Mouse (Mus musculus): ENCODE results near the gene Pmf1. TPM values are rescaled to one million over a fixed set of nuclear protein-coding genes. Genes with fewer than 3 reads are reported as not detected.
"Not testable (repeated sequence)": the region's sequence is repeated elsewhere in the genome, so short reads cannot be mapped to it uniquely, and the experiment has no call there.

Gene Pmf1
- polyA plus RNA-seq, 1 experiment from 2014 or later, result 177 TPM

DNA sequence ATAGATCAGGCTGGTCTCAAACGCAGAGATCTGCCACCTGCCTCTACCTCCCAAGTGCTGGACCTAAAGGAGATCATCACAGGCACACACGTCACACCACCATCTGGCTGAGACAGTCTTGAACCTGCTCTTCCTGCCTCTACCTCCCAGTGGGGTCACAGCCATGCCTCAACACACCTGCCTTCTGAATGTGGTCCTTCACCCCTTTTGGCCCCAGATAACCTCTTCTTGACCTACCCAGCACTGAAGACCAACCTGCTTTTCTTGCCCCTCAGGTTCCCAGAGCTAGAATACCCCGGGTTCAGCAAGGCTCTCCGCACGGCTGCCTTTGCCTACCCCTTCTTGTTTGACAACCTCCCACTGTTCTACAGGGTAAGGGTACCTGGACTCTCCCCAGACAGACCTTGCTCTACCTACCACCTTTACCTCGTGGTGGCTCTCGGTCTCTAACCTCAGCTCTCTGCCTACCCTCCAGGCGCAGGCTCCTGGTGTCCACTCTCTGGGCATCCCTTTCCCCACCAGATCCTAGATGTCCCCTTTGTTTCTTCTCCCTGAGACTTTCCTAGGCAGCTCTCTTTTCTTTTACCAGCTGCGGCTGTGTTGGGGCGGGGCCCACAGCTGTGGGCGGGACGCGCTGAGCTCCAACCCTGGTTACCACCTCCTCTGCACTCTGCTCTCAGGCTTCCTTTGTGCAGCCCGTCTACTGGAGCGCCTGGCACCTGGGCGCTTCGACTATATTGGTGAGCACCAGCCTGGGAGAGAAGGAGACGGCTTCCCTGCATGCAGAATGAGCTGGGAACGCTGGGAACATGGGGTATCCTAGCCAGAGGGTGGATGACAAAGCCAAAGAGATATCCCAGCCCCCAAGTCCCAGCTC, 34.1 kb downstream of the Pmf1 start:
- WGBS, result 9% methylated on average over 18 of the region's 19 CpGs
- DNase-seq (ENCODE audit: extremely low spot score, low spot score), result peak; percentile 61
- Histone ChIP-seq H3K4me1 (peaks cover 15% of the 10 kb centered on the region), H3K4me3 (peak overlapping the region; percentile 36), H3K27ac (peak overlapping the region; percentile 78)
- H3K27me3 ChIP-seq (ENCODE audit: poor library complexity, severe bottlenecking); H3K9me3 ChIP-seq; H3K36me3 ChIP-seq (replicated peaks): not testable (repeated sequence)

- not testable (repeated sequence) for H3K27ac ChIP-seq; H3K27me3 ChIP-seq (ENCODE audit: poor library complexity, severe bottlenecking); H3K4me3 ChIP-seq; H3K36me3 ChIP-seq (replicated peaks); DNase-seq (ENCODE audit: extremely low spot score, low spot score)
- Histone ChIP-seq H3K9me3 (peaks cover 16% of the 10 kb centered on the region), H3K4me1 (peaks cover 15% of the 10 kb centered on the region)
- WGBS, result 92% methylated on average over 9 of the region's 9 CpGs
Measured at GRCm38 (mm10) chr3:88372643-88373042, 37.5 kb downstream of the Pmf1 start, which contains the start of gene Bglap3. TSS of gene Bglap3 (minus strand) at chr3:88372743.

DNA sequence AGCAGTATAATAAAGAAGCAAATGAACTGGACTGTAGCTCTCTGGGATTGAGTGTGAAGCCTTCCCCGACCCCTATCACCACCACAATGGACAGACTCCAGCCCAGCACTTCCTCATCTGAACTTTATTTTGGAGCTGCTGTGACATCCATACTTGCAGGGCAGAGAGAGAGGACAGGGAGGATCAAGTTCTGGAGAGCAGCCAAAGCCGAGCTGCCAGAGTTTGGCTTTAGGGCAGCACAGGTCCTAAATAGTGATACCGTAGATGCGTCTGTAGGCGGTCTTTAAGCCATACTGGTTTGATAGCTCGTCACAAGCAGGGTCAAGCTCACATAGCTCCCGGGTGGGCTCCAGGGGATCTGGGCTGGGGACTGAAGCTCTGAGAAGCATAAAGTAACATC, 41.6 kb downstream of the Pmf1 start:
- WGBS, result 98% methylated on average over 7 of the region's 7 CpGs
- peaks cover 29% of the 10 kb centered on the region for H3K4me1 ChIP-seq
- not testable (repeated sequence) for DNase-seq (ENCODE audit: extremely low spot score, low spot score); H3K36me3 ChIP-seq (replicated peaks); H3K4me3 ChIP-seq; H3K27ac ChIP-seq
- H3K9me3 ChIP-seq, result peaks cover 16% of the 10 kb centered on the region
- peaks cover 41% of the 10 kb centered on the region for H3K27me3 ChIP-seq (ENCODE audit: poor library complexity, severe bottlenecking)

DNA sequence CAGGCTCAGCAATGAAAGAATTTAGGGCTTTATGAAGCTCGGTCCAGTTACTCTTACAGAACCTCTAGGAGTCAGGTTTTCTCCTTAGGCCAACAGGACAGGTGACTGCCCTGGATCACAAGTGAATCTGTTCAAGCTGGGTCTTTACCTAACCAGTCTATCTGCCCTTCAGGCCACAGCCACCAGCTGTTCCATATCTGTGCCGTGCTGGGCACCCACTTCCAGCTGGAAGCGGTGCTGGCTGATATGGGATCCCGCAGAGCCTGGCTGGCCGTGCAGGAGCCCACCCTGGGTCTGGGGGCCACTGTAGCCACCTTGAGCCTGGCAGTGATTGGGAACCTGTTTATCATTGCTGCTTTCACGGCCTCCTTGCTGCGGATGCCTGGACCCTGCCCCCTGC, 42.6 kb downstream of the Pmf1 start:
- H3K27ac ChIP-seq; H3K36me3 ChIP-seq (replicated peaks); H3K4me3 ChIP-seq; DNase-seq (ENCODE audit: extremely low spot score, low spot score): not testable (repeated sequence)
- H3K27me3 ChIP-seq (ENCODE audit: poor library complexity, severe bottlenecking), result peaks cover 41% of the 10 kb centered on the region
- 55% methylated on average over 3 of the region's 7 CpGs for WGBS
- H3K9me3 ChIP-seq, result peaks cover 16% of the 10 kb centered on the region
- peaks cover 33% of the 10 kb centered on the region for H3K4me1 ChIP-seq

GRCm38 (mm10) chr3:88366830-88367428, 43.2 kb downstream of the Pmf1 start:
- Histone ChIP-seq H3K4me3 (peak overlapping the region; percentile 40), H3K36me3 (replicated peaks) (peaks cover 12% of the 10 kb centered on the region), H3K9me3 (peaks cover 16% of the 10 kb centered on the region), H3K27me3 (ENCODE audit: poor library complexity, severe bottlenecking) (peaks cover 41% of the 10 kb centered on the region), H3K4me1 (peaks cover 33% of the 10 kb centered on the region), H3K27ac (peak overlapping the region; percentile 48; the same call in 1 of the 2 replicates)
- DNase-seq (ENCODE audit: extremely low spot score, low spot score), result not testable (repeated sequence)
- 6% methylated on average over 22 of the region's 22 CpGs for WGBS

- H3K4me3 ChIP-seq, result no peak overlapping the region
- peaks cover 41% of the 10 kb centered on the region for H3K27me3 ChIP-seq (ENCODE audit: poor library complexity, severe bottlenecking)
- 40% methylated on average over 34 of the region's 34 CpGs for WGBS
- H3K36me3 ChIP-seq (replicated peaks), result peaks cover 23% of the 10 kb centered on the region
- peaks cover 13% of the 10 kb centered on the region for H3K9me3 ChIP-seq
- no peak overlapping the region for H3K27ac ChIP-seq
- peaks cover 44% of the 10 kb centered on the region for H3K4me1 ChIP-seq
- no peak for DNase-seq (ENCODE audit: extremely low spot score, low spot score)
Measured at GRCm38 (mm10) chr3:88365705-88366361, 44.3 kb downstream of the Pmf1 start.

DNA sequence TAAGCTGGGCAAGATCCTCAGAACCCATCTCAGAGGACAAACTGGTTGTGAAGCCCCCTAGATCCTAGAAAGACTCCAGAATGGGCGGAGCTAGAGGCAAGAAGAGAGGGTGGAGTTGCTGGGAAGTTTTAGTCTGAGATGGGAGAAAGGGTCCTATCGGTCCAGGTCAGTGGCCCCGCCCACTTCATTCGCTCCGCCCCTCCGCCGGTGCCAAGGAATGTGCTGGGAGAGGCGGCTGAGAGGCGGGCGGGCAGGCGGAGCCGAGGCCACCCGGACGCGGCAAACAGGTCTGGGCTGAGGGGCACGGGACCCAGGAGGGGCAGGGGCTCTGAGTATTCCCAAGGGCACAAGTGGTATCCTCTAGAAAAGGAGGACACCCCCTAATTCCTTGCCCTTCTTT, 45.8 kb downstream of the Pmf1 start, which contains the start of gene Paqr6:
Paqr6 (plus strand) TSS at position 248 of the 400 bp plus-strand sequence.
- WGBS, result under 1% methylated on average over 16 of the region's 16 CpGs
- H3K36me3 ChIP-seq (replicated peaks), result peaks cover 38% of the 10 kb centered on the region
- H3K27me3 ChIP-seq (ENCODE audit: poor library complexity, severe bottlenecking), result peaks cover 41% of the 10 kb centered on the region
- peak within 1 kb of the TSS; percentile 31 for H3K4me3 ChIP-seq
- H3K4me1 ChIP-seq, result peaks cover 44% of the 10 kb centered on the region
- no peaks in the 10 kb centered on the region for H3K9me3 ChIP-seq
- DNase-seq (ENCODE audit: extremely low spot score, low spot score), result peak; percentile 56
- H3K27ac ChIP-seq, result peak within 1 kb of the TSS; percentile 40; the same call in 1 of the 2 replicates

- Histone ChIP-seq H3K9me3 (no peaks in the 10 kb centered on the region), H3K4me3 (0 out of 2 replicates have a peak overlapping the region, but pooled peaks have one; percentile 31), H3K36me3 (replicated peaks) (peaks cover 45% of the 10 kb centered on the region), H3K4me1 (peaks cover 44% of the 10 kb centered on the region), H3K27ac (0 out of 2 replicates have a peak overlapping the region, but pooled peaks have one; percentile 11), H3K27me3 (ENCODE audit: poor library complexity, severe bottlenecking) (peaks cover 41% of the 10 kb centered on the region)
- 72% methylated on average over 4 of the region's 4 CpGs for WGBS
- no peak for DNase-seq (ENCODE audit: extremely low spot score, low spot score)
Measured at GRCm38 (mm10) chr3:88363700-88364099, 46.4 kb downstream of the Pmf1 start.

DNA sequence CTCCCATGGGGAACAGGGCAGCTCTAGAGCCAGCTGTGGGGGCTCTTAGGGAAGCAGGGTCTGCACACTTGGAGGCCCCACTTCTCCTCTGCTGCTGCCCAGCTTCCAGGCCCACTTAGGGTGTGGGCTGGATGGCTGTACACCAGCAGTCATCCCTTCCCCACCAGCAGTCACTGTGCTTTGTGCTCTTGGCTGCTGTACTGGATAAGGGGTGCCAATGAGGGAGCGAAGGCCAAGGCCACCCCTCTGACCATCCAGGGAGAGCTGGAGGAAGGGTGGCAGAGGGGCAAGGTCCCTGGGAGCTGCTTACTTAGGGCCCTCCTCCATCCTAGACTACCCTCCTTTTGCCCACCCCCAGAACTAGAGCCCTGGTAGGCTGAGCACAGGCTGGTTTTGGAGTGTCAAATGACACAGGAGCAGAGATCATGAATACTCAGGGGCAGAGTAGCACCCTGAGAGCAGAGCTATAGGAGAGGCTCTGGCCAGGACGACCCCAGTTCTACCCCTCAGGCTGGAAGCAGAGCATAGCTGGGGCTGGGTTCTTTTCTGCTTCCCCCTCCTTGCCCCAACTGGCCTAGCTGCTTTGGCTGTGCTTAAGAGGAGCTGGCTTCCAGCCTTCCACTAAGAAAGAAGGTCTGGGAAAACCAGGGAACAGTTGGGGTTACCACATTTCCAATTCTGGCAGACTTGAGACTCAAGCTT, 48.4 kb downstream of the Pmf1 start:
- Histone ChIP-seq H3K9me3 (no peaks in the 10 kb centered on the region), H3K36me3 (replicated peaks) (peaks cover 64% of the 10 kb centered on the region), H3K4me1 (peaks cover 39% of the 10 kb centered on the region), H3K27me3 (ENCODE audit: poor library complexity, severe bottlenecking) (peaks cover 32% of the 10 kb centered on the region), H3K4me3 (no peak overlapping the region), H3K27ac (no peak overlapping the region)
- WGBS, result 95% methylated on average over 2 of the region's 2 CpGs
- DNase-seq (ENCODE audit: extremely low spot score, low spot score), result no peak

GRCm38 (mm10) chr3:88361096-88361495, 49.0 kb downstream of the Pmf1 start:
- 90% methylated on average over 6 of the region's 6 CpGs for WGBS
- no peak overlapping the region for H3K4me3 ChIP-seq
- H3K27ac ChIP-seq, result no peak overlapping the region
- peaks cover 25% of the 10 kb centered on the region for H3K27me3 ChIP-seq (ENCODE audit: poor library complexity, severe bottlenecking)
- DNase-seq (ENCODE audit: extremely low spot score, low spot score), result no peak
- H3K4me1 ChIP-seq, result peaks cover 35% of the 10 kb centered on the region
- no peaks in the 10 kb centered on the region for H3K9me3 ChIP-seq
- peaks cover 71% of the 10 kb centered on the region for H3K36me3 ChIP-seq (replicated peaks)

DNA sequence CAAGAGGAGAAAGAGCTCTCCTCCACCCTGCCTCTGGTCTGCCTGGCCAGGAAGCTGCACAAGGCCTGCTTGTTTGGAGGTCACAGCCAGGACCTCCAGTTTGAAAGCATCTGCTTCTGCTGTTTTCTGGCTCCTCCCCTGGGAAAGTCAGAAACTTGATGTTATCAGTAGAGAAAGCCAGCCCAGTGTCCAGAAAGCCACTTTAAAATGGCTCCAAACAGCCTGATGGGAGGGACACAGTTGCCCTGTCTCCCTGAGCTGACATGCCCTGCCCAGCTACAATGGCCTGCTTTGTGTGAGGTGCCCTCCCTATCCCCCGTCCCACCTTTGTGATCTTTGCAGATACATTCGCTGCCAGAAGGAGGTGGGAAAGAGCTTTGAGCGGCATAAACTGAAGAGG, 50.1 kb downstream of the Pmf1 start:
- Histone ChIP-seq H3K27ac (peak overlapping the region; percentile 32; the same call in 1 of the 2 replicates), H3K36me3 (replicated peaks) (peaks cover 82% of the 10 kb centered on the region), H3K27me3 (ENCODE audit: poor library complexity, severe bottlenecking) (peaks cover 14% of the 10 kb centered on the region), H3K9me3 (no peaks in the 10 kb centered on the region), H3K4me1 (peaks cover 29% of the 10 kb centered on the region), H3K4me3 (no peak overlapping the region)
- no peak for DNase-seq (ENCODE audit: extremely low spot score, low spot score)
- 75% methylated on average over 3 of the region's 3 CpGs for WGBS

GRCm38 (mm10) chr3:88359584-88359983, 50.5 kb downstream of the Pmf1 start:
- no peak for DNase-seq (ENCODE audit: extremely low spot score, low spot score)
- WGBS, result 82% methylated on average over 5 of the region's 5 CpGs
- H3K4me1 ChIP-seq, result peaks cover 25% of the 10 kb centered on the region
- H3K27ac ChIP-seq, result peak overlapping the region; percentile 32; the same call in 1 of the 2 replicates
- H3K4me3 ChIP-seq, result no peak overlapping the region
- H3K36me3 ChIP-seq (replicated peaks), result peaks cover 86% of the 10 kb centered on the region
- H3K9me3 ChIP-seq, result no peaks in the 10 kb centered on the region
- H3K27me3 ChIP-seq (ENCODE audit: poor library complexity, severe bottlenecking), result peaks cover 10% of the 10 kb centered on the region

Measured in forebrain, embryonic 10.5 days (tissue).